Comparison of ENCODE assay signal across 8 mouse cellular contexts in the genomic region with DNA sequence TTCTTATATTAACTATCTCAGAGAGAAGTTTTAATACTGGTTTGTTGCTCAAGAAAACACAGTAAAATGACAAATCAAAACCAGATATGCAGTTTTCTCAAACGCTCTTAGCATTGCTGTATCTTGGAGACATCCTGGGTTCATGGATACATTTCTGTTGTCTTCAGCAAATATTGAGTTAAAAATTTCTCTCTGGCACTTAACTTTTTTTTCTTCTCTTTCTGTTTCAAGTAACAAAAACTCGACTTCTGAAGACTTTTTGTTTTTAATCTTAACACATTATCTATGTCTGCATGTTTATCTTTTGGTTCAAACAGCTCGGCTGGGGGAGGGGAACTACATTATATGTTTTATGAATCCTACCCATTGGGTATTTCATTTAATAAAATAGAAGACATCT. TPM values are rescaled to one million over a fixed set of nuclear protein-coding genes. Genes with fewer than 3 reads are reported as not detected.
DNase-seq lines count a peak whose midpoint lies in the region; ATAC-seq and TF ChIP-seq lines count a peak whose summit lies in the region.

No protein-coding gene starts in this region.

- ATAC-seq in kidney, embryonic 14.5 days (ENCODE audit: low FRiP score, low TSS enrichment): no peak
- no peak for ATAC-seq in forebrain, postnatal 0 days

- H3K4me3 ChIP-seq in kidney, embryonic 14.5 days (ENCODE audit: low read length): peak overlapping the region; percentile 72
- H3K4me3 ChIP-seq in bone marrow, adult 2 months (replicated peaks; ENCODE audit: control insufficient read depth, low read depth, low read length): peak overlapping the region; percentile 36
- peak overlapping the region; percentile 42 for H3K4me3 ChIP-seq in forebrain, postnatal 0 days (ENCODE audit: low read depth, low read length)
- peak overlapping the region; percentile 62 for H3K4me3 ChIP-seq in macrophage (ENCODE audit: inconsistent target)

- H3K27ac ChIP-seq in kidney, embryonic 14.5 days (ENCODE audit: low read depth, low read length): peak overlapping the region; percentile 95; the same call in 1 of the 2 replicates
- H3K27ac ChIP-seq in bone marrow, adult 2 months (ENCODE audit: control insufficient read depth, insufficient read depth, low read depth, low read length, poor library complexity): no peak overlapping the region
- no peak overlapping the region for H3K27ac ChIP-seq in forebrain, postnatal 0 days (ENCODE audit: low read depth, low read length)
- peak overlapping the region; percentile 80; the same call in 1 of the 2 replicates for H3K27ac ChIP-seq in macrophage

- H3K4me2 ChIP-seq in kidney, embryonic 14.5 days (replicated peaks; ENCODE audit: low read depth, low read length): peak overlapping the region; percentile 72
- peak overlapping the region; percentile 82 for H3K4me2 ChIP-seq in forebrain, postnatal 0 days (ENCODE audit: low read depth)

- peak overlapping the region; percentile 78; the same call in 1 of the 2 replicates for H3K9ac ChIP-seq in kidney, embryonic 14.5 days (ENCODE audit: low read depth, low read length)
- no peak overlapping the region for H3K9ac ChIP-seq in forebrain, postnatal 0 days

- WGBS in kidney, embryonic 14.5 days: 9% methylated on average over 3 of the region's 3 CpGs
- under 1% methylated on average over 3 of the region's 3 CpGs for WGBS in bone marrow, adult 2 months
- WGBS in forebrain, postnatal 0 days: 10% methylated on average over 3 of the region's 3 CpGs
- 0% methylated on average over 3 of the region's 3 CpGs for WGBS in macrophage (ENCODE audit: missing documents)

- H3K36me3 ChIP-seq in kidney, embryonic 14.5 days (ENCODE audit: control insufficient read depth, insufficient read depth, low read length): no peaks in the 10 kb centered on the region
- no peaks in the 10 kb centered on the region for H3K36me3 ChIP-seq in forebrain, postnatal 0 days (ENCODE audit: insufficient read depth)
- H3K36me3 ChIP-seq in macrophage (ENCODE audit: inconsistent target): no peaks in the 10 kb centered on the region

- peaks cover 19% of the 10 kb centered on the region; the same call in 1 of the 2 replicates for H3K79me2 ChIP-seq in macrophage (ENCODE audit: inconsistent target)

- peaks cover 4% of the 10 kb centered on the region; the same call in 1 of the 2 replicates for H3K4me1 ChIP-seq in kidney, embryonic 14.5 days (ENCODE audit: control insufficient read depth, insufficient read depth, low read length)
- H3K4me1 ChIP-seq in bone marrow, adult 2 months (ENCODE audit: control insufficient read depth, insufficient read depth, low read length): peaks cover 5% of the 10 kb centered on the region; the same call in 1 of the 2 replicates
- 0 out of 2 replicates have a peak, but pooled peaks cover 9% of the 10 kb centered on the region for H3K4me1 ChIP-seq in forebrain, postnatal 0 days (ENCODE audit: insufficient read depth)

- TF ChIP-seq CTCF in bone marrow, adult 2 months (IDR thresholded peaks at IDR 0.05; ENCODE audit: control insufficient read depth, insufficient read depth, low read length): no peak
- no peak for TF ChIP-seq CTCF in forebrain, postnatal 0 days (IDR thresholded peaks at IDR 0.05; ENCODE audit: low read depth)

- TF ChIP-seq POLR2A in bone marrow, adult 2 months (IDR thresholded peaks at IDR 0.05; ENCODE audit: borderline replicate concordance, control insufficient read depth, low read depth, low read length): no peak

- DNase-seq in kidney, postnatal 10 days: no peak
- no peak for DNase-seq in forebrain, postnatal 0 days
- no peak for DNase-seq in natural killer cell, adult 2 months (ENCODE audit: low spot score in 2 of 2)
- DNase-seq in right cerebral cortex, postnatal 25 days: no peak
- DNase-seq in urinary bladder, postnatal 4 days (ENCODE audit: low spot score in 2 of 2): no peak

- H3K27me3 ChIP-seq in kidney, embryonic 14.5 days (ENCODE audit: control insufficient read depth, insufficient read depth, low read length): no peaks in the 10 kb centered on the region
- H3K27me3 ChIP-seq in forebrain, postnatal 0 days (ENCODE audit: insufficient read depth, low read length): no peaks in the 10 kb centered on the region

- H3K9me3 ChIP-seq in kidney, embryonic 14.5 days (ENCODE audit: control insufficient read depth, low read length): no peaks in the 10 kb centered on the region
- H3K9me3 ChIP-seq in forebrain, postnatal 0 days (ENCODE audit: low read length): no peaks in the 10 kb centered on the region

RNA-seq across cellular contexts. Expression of a gene that starts 1.7 kb away (rescaled TPM):
- polyA plus RNA-seq in kidney, embryonic 14.5 days (2014; fragmentation: Nextera tagmentation; extraction: Ambion mirVana): 14.3 and 16.1 TPM in 2 replicates
- polyA plus RNA-seq in bone marrow, adult 2 months (2011; ENCODE audit: insufficient read depth, insufficient read length, low replicate concordance, missing spikeins): 5.2 and 7.9 TPM in 2 replicates
- 19.9 and 26.7 TPM in 2 replicates for total RNA-seq in forebrain, postnatal 0 days (2014; rRNA removed)
- polyA plus RNA-seq in forebrain, postnatal 0 days (2015; fragmentation: Nextera tagmentation; extraction: Ambion mirVana): 10.8 and 16.6 TPM in 2 replicates
- 100 to 1,000 TPM in 7 of 26 experiments, 10 to 100 TPM in 19; 20.1 to 230 (median 35.5) TPM for total RNA-seq in macrophage (2018; cell fraction: chromatin; rRNA removed)
- 10 to 100 TPM; 20.9 to 75.2 (median 29.5) TPM for total RNA-seq in macrophage (2018; cell fraction: cytosol; rRNA removed)
- total RNA-seq in macrophage (2018; cell fraction: nucleus; rRNA removed): 100 to 1,000 TPM in 9 of 26 experiments, 10 to 100 TPM in 17; 20.4 to 255 (median 52.8) TPM
- 11.2 to 16.9 TPM (median 13.0 TPM) in 3 replicates for polyA plus RNA-seq in macrophage (2018)

Comparison
In these comparisons a context has a peak if more than half of its experiments do, and no peak if none do; other contexts are left out.
1. H3K27ac ChIP-seq: peak in kidney, embryonic 14.5 days (single experiment) and macrophage (single experiment); none in bone marrow, adult 2 months (single experiment) and forebrain, postnatal 0 days (single experiment).
2. Peak in every context shown above with its lines, with median percentiles within 50 percentile points of each other: H3K4me3 ChIP-seq.